Mouse (Mus musculus) heart, postnatal 25 days (tissue): ENCODE results near the gene Ccin. TPM values are rescaled to one million over a fixed set of nuclear protein-coding genes. Genes with fewer than 3 reads are reported as not detected.
A peak's percentile ranks its signal among the peaks of the same experiment; 100 is the strongest.

Experiments
- DNase-seq: peaks from one replicate; pipeline ENCODE4 v3.0.0; 2022; ENCODE audit warnings: low spot score
- intact Hi-C: fragments of 180-260 bp; cut with DNase I; formaldehyde crosslinking; loops from one replicate; pipeline ENCODE4 v1.15.1; 2025
- total RNA-seq, 2 experiments: library from RNA; stranded (reverse); gene quantifications; 2 replicates each; pipeline ENCODE4 v1.2.3; 2021

The Ccin gene
- total RNA-seq, 2 experiments from 2014 or later = not detected

DNA sequence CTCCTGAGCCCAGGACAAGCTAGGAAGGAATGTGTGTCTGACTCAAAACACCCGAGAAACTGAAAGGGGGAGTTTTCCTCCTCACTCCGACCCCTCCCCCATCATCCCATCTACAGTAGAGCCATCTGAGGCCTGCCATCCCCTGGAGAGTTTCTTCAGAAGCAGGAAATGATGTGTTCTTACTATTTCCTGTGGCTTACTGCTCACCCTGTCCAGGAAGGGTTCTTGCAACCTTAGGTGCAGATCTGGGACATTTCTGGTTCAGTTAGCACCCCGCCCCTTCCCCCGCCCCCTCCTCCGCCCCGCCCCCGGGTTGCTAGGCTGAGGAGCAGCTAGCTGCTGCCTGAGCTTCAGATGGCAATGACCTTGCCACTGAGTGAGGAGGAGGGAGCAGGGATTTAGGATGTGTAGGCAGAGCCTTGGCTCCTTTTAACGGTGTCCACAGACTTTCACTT, 11.1 kb upstream of the Ccin start:
- DNase-seq = no peak

DNA sequence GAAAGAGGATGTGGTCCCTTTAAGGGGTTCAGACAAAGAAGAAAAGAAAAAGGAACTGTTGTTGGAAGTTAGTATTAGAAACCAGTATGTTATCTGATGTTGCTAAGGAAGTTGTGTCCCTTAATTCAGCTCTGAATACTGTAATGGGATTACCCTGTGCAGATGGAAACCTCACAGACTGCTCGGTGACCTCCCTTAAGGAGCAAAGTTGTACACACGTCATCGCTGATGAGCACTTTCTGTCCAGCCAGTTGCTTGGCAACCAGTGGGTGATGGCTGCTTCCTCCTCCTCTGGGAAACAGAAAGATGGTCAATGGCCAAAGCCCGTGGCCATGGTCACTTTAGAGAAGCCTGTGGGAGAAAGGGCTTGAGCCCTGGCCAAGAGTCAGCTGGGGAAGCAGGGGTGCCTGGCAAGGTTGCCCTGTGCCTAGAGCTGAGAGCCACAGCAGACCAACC, 9.7 kb upstream of the Ccin start:
- intact Hi-C loops = no loop called here

More for the DNA sequence above, 11.1 kb upstream of the Ccin start:
- intact Hi-C loops = no loop called here

DNA sequence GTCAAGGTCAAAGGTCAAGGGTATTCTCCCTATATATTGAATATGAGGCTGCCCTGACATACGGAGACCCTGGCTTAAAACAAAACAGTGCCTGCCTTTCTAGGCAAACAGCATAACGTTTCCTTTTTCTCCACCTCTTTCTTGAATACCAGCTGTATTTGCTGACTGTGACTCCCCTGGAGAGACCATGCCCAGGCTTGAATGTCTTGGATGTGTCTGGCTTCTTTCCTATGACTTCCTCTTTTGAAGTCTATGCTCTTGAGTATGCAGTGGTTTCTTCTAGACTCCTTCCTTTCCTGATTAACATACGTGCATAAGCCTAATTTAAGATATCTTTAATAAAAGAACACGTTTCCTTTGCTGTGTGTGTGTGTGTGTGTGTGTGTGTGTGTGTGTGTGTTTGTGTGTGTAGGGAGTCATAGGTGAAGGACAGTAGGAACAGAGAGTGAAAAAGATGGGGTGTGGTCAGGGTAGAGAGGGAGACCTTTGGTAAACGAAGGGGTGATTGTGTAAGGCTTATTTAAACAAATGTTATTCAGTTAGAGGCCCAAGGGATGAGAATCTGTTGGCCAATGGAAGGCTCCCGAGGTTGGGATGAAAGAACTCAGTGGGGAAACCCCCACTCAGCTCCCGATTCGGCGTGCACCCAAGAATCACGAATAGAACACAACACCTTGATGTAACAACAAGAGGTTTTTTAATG, 8.2 kb upstream of the Ccin start:
- DNase-seq = no peak
- intact Hi-C loops = no loop called here

More for the DNA sequence above, 9.7 kb upstream of the Ccin start:
- DNase-seq = peak; percentile 76

DNA sequence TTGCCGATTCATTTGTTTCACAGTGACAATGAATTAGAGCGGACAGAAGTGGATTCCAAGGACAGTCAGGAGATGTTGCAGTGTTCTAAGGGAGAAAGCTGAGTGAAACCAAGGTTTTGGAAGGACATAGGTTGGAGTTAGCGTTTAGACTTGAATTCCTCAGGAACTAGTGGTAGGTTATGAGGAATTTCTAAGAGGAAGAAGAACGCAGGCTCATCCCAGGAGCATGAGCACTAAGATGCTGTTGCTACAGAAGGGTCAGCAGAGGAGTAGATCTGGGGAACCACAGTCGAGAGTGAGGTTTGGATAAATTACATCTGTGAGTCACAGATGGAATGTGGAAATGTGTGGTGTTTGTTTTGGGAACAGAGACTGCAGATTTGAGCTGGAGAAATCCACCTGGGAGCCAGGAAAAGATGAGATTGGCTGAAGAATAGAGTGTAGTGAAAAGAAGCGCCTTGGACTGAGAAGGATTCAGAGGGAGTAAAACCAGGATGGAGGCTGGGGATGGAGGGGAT, 7.0 kb upstream of the Ccin start:
- intact Hi-C loops = no loop called here
- DNase-seq = no peak

DNA sequence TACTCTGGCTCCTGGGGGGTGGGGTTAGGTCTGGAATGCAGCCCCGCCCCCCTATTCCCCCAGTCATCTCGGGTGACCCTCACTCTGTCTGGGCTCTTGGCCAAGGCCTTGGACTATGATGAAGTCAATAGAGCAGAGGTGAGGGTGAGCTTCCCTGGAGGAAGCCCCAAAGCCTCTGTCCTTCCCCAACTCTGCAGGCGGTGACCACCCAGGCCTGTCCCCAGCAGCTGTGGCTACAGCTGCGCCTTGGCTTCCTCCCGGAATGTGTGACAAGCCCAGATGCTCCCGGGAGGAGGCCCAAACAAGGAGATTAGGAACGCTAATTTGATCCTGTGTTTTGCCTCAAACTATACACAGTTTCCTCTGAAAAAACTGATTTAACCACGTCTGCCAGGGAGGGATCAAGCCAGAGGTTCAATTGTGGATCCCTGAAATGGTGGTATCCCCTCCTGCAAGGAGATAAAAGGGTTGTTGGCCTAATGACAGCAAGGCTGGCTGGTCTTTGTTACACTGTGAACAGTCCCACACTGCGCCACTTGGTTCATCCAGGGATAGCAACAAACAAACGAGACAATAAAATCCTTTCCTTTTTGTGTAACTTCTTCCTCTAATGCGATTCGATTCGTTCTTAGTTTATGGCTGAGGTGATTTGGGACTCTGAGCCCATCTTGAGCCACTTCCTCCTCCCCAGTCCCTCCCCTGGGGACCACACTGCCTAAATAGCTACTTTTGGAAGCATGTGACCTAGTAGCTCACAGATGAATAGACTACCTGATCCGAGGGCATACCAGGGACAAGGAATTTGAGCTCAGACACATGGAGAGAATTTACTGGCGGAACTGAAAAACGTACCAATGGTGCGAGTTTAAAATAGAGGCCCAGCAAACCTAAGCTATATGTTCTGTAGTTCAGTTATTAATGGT, 4.5 kb upstream of the Ccin start:
- intact Hi-C loops = no loop called here
- peak; percentile 51 for DNase-seq

DNA sequence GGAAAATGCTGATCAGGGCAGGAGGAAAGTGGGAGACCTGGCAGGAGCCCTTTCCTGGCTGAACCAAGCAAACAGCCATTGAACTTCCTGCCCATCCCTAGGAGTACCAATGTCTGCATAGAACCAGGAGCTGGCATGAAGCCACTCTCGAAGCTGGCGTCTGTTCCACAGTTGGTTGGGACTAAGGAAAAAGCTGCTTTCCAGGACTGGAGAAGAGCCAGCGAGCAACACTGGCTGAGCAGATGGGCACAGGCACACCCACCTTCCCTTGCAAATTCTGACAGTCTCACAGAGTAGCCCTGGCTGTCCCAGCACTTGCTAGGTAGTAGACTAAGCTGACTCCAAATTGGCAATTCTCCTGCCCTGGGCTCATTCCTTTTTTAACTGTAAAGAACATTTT, 3.5 kb upstream of the Ccin start:
- no peak for DNase-seq
- intact Hi-C loops = loop anchor here (5.0 kb wide), 2 partner anchors 32 to 72 kb away; no protein-coding TSS in a partner anchor

DNA sequence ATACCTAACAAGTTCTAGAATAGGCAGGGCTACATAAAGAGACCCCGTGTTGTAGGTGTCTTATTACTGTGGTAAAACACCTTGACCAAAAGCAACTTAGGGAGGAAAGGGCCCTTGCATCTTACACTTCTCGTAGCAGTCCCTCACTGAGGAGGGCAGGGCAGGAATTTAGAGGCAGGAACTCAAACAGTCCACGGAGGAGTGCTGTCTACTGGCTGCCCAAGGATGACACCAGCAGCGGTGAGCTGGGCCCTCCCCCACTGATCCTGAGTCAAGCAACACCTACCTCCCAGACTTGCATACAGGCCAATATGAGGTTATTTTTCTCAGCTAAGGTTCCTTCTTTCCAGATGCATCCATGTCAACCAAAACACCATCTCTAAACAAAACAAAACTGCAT, 3.0 kb upstream of the Ccin start:
- intact Hi-C loops = loop anchor here (5.0 kb wide), 2 partner anchors 33 to 73 kb away; no protein-coding TSS in a partner anchor
- no peak for DNase-seq

DNA sequence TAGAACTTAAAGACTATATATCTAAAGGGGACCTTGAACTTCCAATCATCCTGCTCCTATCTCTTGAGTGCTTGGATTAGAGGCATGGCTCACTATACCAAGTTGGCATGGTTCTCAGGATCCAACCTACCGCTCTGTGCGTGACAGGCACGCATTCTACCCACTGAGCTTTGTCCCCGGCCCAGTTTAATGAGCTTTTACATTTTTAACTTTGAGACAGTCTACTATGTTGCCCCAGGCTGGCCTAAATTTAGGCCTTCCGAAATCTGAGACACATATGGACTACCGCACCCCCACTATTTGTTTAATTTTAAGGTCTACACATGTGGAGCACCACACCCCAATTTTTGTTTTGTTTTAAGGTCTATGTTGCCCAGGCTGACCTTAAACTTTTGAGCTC, 2.4 kb upstream of the Ccin start:
- intact Hi-C loops = loop anchor here (5.0 kb wide), 2 partner anchors 34 to 74 kb away; no protein-coding TSS in a partner anchor
- no peak for DNase-seq

DNA sequence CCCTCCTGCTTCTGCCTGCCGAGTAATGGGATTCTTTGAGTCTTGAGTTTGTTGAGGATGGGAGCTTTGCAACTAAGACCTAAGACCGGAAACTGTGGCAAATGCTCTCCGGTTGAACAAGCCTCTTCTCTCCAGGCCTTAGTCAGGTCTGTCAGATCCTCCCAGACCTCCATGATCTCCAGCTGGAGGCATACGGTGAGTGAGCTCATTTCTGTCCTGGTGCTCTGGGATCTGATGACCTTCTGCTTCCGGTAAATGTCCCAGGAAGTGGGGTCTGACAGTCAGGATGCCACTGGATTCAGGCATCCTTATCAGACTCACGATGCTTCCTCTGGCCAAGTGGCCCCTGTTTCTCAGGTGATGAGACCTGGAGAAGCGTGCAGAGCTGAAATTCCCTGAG, 2.0 kb upstream of the Ccin start:
- intact Hi-C loops = loop anchor here (5.0 kb wide), 2 partner anchors 34 to 74 kb away; no protein-coding TSS in a partner anchor
- no peak for DNase-seq

DNA sequence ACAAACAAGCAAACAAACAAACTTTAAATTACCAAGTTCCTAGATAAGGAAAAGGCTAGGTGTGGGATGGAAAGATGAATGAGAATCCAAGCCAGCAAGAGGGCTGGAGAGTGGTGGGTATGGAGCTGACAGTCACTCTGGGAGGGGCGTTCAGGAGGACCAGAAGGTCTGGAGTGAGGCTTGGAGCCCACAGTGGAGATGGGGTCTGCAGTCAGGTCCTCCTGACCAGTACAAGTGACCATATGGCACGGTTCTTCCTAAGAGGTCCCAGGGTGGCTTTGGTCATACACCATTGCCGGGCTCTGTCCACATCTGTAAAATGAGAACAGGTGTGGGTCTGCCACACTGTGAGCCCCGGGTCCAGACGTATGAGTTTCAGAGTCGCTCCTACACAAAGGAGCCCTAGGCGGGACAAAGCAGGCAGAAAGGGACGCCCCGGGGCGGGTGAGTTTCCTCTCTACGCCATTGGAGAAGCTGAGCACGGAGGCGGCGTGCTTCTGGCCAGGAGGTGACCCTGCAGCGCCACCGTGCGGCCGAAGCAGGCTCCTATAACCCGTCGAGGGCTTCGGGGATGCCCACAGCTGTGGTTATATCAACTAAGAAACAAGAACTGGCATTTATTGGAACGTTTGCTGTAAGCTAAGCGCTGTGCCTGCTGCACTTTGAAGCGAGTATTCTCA, 1.1 kb upstream of the Ccin start:
- DNase-seq = peak; percentile 83
- intact Hi-C loops = loop anchor here (1.0 to 5.0 kb wide), 3 partner anchors 35 to 75 kb away; no protein-coding TSS in a partner anchor

DNA sequence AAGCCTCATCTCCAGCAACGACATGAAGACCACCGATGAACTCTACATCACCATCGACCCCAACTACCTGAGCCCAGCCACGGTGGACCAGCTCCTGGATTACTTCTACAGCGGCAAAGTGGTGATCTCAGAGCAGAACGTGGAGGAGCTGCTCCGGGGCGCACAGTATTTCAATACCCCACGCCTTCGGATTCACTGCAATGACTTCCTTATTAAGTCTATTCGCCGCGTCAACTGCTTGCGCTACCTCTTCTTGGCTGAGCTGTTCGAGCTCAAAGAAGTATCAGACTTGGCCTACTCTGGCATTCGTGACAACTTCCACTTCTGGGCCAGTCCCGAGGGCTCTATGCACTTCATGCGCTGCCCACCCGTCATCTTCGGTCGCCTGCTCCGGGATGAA, 473 bp downstream of the Ccin start:
- no peak for DNase-seq
- intact Hi-C loops = loop anchor here (5.0 kb wide), 2 partner anchors 36 to 76 kb away; no protein-coding TSS in a partner anchor

DNA sequence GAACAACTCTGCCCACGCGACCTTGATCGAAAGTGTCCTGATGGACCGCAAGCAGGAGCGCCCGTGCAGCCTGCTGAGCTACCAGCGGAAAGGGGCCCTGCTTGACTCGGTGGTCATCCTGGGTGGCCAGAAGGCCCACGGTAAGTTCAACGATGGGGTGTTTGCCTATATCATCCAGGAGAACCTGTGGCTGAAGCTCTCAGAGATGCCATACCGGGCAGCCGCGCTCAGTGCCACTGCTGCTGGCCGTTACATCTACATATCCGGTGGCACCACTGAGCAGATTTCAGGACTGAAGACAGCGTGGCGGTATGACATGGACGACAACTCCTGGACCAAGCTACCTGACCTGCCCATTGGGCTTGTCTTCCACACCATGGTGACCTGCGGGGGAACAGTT, 1.0 kb downstream of the Ccin start:
- no peak for DNase-seq
- intact Hi-C loops = loop anchor here (5.0 kb wide), 2 partner anchors 37 to 77 kb away; no protein-coding TSS in a partner anchor

DNA sequence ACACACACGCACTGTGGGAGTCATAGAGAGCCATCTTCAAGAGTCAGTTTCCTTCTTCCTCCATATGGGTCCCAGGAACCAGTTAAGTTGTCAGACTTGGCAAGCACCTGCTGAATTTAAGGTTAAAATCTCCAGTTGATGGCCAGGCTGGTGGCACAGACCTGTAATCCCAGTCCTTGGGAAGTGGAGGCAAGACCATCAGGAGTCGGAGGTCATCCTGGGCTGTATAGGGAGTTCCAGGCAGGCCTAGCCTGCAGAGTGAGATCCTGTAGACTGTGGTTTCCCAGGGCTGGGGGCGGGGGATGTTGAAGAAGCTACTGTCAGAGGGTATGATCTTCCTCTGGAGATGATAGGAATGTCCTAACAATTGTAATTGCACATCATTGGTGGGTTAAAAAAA, 5.7 kb downstream of the Ccin start:
- intact Hi-C loops = no loop called here
- no peak for DNase-seq

DNA sequence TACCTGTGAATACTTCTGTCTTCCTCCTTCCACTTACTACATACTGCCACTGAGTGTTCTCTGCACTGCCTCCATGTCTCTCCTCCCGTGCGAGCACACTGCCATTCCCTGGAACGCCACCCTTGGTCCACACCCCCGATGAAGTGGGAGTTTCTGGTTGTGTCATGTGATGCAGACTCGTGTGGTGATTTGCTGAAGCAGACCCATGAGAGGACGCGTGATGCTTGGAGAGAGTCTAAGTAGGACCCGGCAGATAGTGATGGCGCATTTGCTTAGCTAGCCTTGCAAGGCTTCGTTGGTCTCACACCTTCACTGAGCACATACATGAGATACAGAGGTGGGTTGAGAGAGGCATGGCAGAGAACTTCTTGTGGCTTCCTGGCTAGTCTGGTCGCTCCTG, 9.8 kb downstream of the Ccin start:
- DNase-seq = no peak
- intact Hi-C loops = no loop called here

DNA sequence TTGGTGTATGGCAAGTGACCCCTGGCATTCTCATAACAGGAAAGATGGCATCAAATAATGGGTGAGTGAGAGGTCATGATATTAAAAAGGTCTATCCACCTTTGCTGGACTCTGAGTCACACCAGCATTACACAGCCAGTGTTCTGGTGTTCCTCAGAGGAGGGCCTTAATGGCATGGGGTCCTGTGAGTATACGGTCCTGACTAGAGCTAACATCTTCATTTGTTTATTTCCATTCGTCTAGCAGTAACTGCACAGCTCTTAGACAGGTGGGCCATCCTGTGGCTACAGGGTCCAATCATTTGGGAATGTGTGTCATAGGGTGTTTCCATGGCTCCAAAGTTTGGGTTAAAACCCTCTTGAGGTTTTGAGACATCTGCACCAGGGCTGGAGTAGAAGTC, 11.1 kb downstream of the Ccin start:
- DNase-seq = no peak
- intact Hi-C loops = no loop called here

DNA sequence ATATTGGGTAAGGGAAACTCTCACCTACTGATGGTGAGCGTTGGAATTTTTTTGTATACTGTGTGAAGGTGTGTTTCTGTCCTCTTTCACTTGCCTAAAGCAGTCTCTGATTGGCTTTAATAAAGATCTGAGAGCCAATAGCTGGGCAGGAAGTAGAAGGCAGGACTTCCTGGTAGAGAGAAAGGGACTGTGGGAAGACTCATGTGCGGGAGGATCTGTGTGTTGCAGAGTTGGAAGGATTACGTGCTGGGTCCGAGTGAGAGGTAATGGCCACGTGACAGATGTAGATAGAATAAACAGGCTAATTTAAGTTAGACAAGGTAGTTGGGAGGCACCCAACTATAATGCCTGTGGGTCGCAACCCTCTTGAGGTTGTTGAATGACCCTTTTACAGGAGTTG, 20.3 kb downstream of the Ccin start:
- no peak for DNase-seq
- intact Hi-C loops = no loop called here

DNA sequence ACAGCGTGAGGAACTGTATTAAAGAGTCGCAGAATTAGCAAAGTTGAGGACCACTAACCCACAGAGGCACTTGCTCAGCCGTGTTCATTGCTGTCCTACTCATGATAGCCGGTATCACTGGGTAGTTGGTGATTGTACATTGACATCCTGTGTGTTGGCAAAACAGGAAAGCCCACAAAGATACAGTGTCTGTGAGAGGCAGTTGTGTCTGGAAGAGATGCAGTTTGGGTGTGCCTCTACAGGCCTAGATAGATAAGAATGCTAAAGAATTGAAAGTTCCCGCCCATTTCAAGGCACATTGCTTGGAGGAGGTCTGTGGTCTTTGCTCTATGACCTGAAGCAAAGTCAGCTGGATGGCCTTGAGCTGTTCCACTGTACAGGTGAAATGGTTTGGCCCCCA, 20.8 kb downstream of the Ccin start, which contains the start of gene Clta:
Gene Clta, plus strand, starts transcription at position 327 of the 400 bp plus-strand sequence.
- intact Hi-C loops = no loop called here
- no peak for DNase-seq

DNA sequence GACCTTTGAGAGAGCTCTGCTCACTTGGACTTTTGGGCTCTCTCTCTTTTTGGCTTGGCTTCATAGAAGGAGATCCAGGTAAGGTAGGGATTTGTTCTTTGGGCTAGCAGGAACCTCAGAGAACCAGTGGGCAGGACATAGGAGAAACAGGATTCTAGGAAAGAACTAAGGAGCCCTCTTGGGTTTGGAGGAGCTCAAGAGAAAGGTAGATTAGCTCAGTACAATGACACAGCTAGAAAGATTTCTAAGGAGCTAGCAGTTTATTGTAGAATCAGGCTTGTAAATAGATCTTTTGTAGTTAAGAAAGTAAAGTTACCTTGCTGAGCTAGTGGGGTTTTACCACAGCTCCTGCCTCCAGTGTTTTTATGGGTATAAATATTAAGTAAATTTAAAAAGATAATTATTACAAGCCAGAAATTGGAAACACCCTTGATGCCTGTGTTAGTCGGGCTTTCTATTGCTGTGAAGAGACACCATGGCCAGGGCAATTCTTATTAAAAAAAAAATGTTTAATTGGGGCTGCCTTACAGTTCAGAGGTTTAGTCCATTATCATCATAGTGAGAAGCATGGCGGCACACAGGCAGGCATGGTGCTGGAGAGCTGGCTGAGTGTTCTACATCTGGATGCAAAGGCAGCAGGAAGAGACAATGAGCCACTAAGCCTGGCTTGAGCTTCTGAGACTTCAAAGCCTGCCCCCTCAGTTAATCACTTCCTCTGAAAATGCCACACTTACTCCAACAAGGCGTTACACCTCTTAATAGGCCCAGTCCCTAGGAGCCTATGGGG, 21.5 kb downstream of the Ccin start:
- no peak for DNase-seq
- intact Hi-C loops = no loop called here

DNA sequence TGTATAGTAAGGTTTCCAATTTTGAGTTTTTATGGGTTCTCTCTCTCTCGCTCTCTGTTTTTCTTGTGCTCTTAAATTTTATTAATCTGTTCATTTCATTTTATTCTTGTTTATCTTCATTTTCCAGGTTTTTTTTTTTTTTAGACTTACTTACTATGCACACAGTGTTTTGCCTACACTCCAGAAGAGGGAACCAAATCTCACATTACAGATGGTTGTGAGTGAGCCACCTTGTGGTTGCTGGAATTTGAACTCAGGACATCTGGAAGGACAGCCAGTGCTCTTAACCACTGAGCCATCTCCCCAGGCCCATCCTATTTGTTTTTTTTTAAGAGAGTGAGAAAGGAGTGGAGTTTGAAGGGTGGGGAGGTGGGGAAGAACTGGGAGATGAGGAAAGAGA, 26.9 kb downstream of the Ccin start:
- intact Hi-C loops = no loop called here
- no peak for DNase-seq
